Mouse (Mus musculus) forebrain, embryonic 15.5 days (tissue): ENCODE results near the gene Zbtb20. TPM values are rescaled to one million over a fixed set of nuclear protein-coding genes. Genes with fewer than 3 reads are reported as not detected.

Experiments used
- ATAC-seq: fragments of 200-750 bp; cut with Nextera tagmentation; replicated peaks from 2 replicates; pipeline ENCODE4 v1.8.0; 2017; ENCODE audit warnings: mild to moderate bottlenecking, moderate TSS enrichment, moderate library complexity
- H3K27ac ChIP-seq: fragments of 300-500 bp; sonication (generic); replicated peaks from 2 replicates; pipeline ENCODE4 v1.5.1; 2015; ENCODE audit warnings: mild to moderate bottlenecking, inconsistent platforms
- H3K27me3 ChIP-seq: fragments of 300-500 bp; sonication (generic); 2 replicates; pipeline ENCODE4 v1.6.1; 2015; ENCODE audit warnings: inconsistent platforms
- H3K36me3 ChIP-seq: fragments of 300-500 bp; sonication (generic); 2 replicates; pipeline ENCODE4 v1.6.1; 2015; ENCODE audit warnings: mild to moderate bottlenecking, inconsistent platforms
- H3K4me1 ChIP-seq: fragments of 300-500 bp; sonication (generic); 2 replicates; pipeline ENCODE4 v1.6.1; 2015; ENCODE audit warnings: inconsistent platforms
- H3K4me2 ChIP-seq: fragments of 300-500 bp; sonication (generic); replicated peaks from 2 replicates; pipeline ENCODE4 v1.6.1; 2015; ENCODE audit warnings: mild to moderate bottlenecking, inconsistent platforms
- H3K4me3 ChIP-seq: fragments of 300-500 bp; sonication (generic); 2 replicates; pipeline ENCODE4 v1.5.1; 2015; ENCODE audit warnings: mild to moderate bottlenecking, inconsistent platforms
- H3K9ac ChIP-seq: fragments of 300-500 bp; sonication (generic); replicated peaks from 2 replicates; pipeline ENCODE4 v1.6.1; 2015; ENCODE audit warnings: mild to moderate bottlenecking, inconsistent platforms
- H3K9me3 ChIP-seq: fragments of 300-500 bp; sonication (generic); 2 replicates; pipeline ENCODE4 v1.6.1; 2016; ENCODE audit warnings: inconsistent platforms
- WGBS: fragments of 180-500 bp; shearing (Covaris S2); methylation state at CpG from one replicate; pipeline ENCODE4 v1.1.7; 2015; ENCODE audit warnings: mixed read lengths; 5-methylcytosine and 5-hydroxymethylcytosine counted together
- polyA plus RNA-seq: library from polyadenylated mRNA; unstranded; fragments of >200 nt; fragmentation: Nextera tagmentation; extraction: Ambion mirVana; gene quantifications from 2 replicates; pipeline ENCODE4 v1.2.1, GENCODE M21; 2015

Gene Zbtb20
- polyA plus RNA-seq, 1 experiment from 2014 or later: 143 TPM

- 89% methylated on average over 5 of the region's 5 CpGs for WGBS
- ATAC-seq: no peak
- no peak overlapping the region for H3K27ac ChIP-seq
Measured at GRCm38 (mm10) chr16:43431514-43432371, 556.1 kb downstream of the Zbtb20 start.

GRCm38 (mm10) chr16:43434941-43435340 lies 559.3 kb downstream of the Zbtb20 start:
- Histone ChIP-seq H3K9me3 (no peaks in the 10 kb centered on the region), H3K27me3 (no peaks in the 10 kb centered on the region), H3K36me3 (no peaks in the 10 kb centered on the region), H3K4me3 (no peak overlapping the region), H3K27ac (no peak overlapping the region), H3K4me1 (no peaks in the 10 kb centered on the region), H3K4me2 (no peak overlapping the region), H3K9ac (no peak overlapping the region)
- WGBS: 34% methylated on average over 3 of the region's 3 CpGs
- 0 out of 2 replicates have a peak, but pooled peaks have one; percentile 46 for ATAC-seq

More at GRCm38 (mm10) chr16:43431514-43432371, 556.1 kb downstream of the Zbtb20 start:
- Histone ChIP-seq H3K9me3 (no peaks in the 10 kb centered on the region), H3K4me1 (no peaks in the 10 kb centered on the region), H3K36me3 (no peaks in the 10 kb centered on the region), H3K9ac (no peak overlapping the region), H3K4me2 (no peak overlapping the region), H3K27me3 (no peaks in the 10 kb centered on the region), H3K4me3 (no peak overlapping the region)

- peaks cover 6% of the 10 kb centered on the region for H3K4me1 ChIP-seq
- no peak for ATAC-seq
- 73% methylated on average over 8 of the region's 8 CpGs for WGBS
Measured at GRCm38 (mm10) chr16:43438878-43439371, 563.2 kb downstream of the Zbtb20 start.

GRCm38 (mm10) chr16:43441392-43441791 lies 565.7 kb downstream of the Zbtb20 start:
- Histone ChIP-seq H3K4me3 (no peak overlapping the region), H3K4me2 (no peak overlapping the region), H3K27me3 (no peaks in the 10 kb centered on the region), H3K9ac (no peak overlapping the region), H3K4me1 (peaks cover 6% of the 10 kb centered on the region), H3K9me3 (no peaks in the 10 kb centered on the region), H3K27ac (no peak overlapping the region), H3K36me3 (no peaks in the 10 kb centered on the region)
- no peak for ATAC-seq
- WGBS: 89% methylated on average over 6 of the region's 6 CpGs

More at GRCm38 (mm10) chr16:43438878-43439371, 563.2 kb downstream of the Zbtb20 start:
- H3K4me2 ChIP-seq: no peak overlapping the region
- H3K9me3 ChIP-seq: no peaks in the 10 kb centered on the region
- no peak overlapping the region for H3K9ac ChIP-seq
- no peaks in the 10 kb centered on the region for H3K27me3 ChIP-seq
- H3K36me3 ChIP-seq: no peaks in the 10 kb centered on the region
- no peak overlapping the region for H3K27ac ChIP-seq
- no peak overlapping the region for H3K4me3 ChIP-seq

- Histone ChIP-seq H3K9me3 (no peaks in the 10 kb centered on the region), H3K27ac (no peak overlapping the region), H3K4me1 (peaks cover 6% of the 10 kb centered on the region), H3K4me3 (no peak overlapping the region), H3K27me3 (no peaks in the 10 kb centered on the region), H3K4me2 (no peak overlapping the region), H3K9ac (no peak overlapping the region), H3K36me3 (no peaks in the 10 kb centered on the region)
- 0 out of 2 replicates have a peak, but pooled peaks have one; percentile 53 for ATAC-seq
- 65% methylated on average over 2 of the region's 2 CpGs for WGBS
Measured at GRCm38 (mm10) chr16:43443034-43443433, 567.4 kb downstream of the Zbtb20 start.

- H3K27me3 ChIP-seq: no peaks in the 10 kb centered on the region
- no peaks in the 10 kb centered on the region for H3K4me1 ChIP-seq
- H3K4me3 ChIP-seq: no peak overlapping the region
- no peak overlapping the region for H3K4me2 ChIP-seq
- WGBS: 92% methylated on average over 5 of the region's 5 CpGs
- no peaks in the 10 kb centered on the region for H3K9me3 ChIP-seq
- no peak overlapping the region for H3K9ac ChIP-seq
- no peak for ATAC-seq
- no peak overlapping the region for H3K27ac ChIP-seq
- H3K36me3 ChIP-seq: no peaks in the 10 kb centered on the region
Measured at GRCm38 (mm10) chr16:43448141-43448981, 572.7 kb downstream of the Zbtb20 start.

- ATAC-seq: no peak
- no peak overlapping the region for H3K9ac ChIP-seq
Measured at GRCm38 (mm10) chr16:43454370-43454934, 578.8 kb downstream of the Zbtb20 start.

GRCm38 (mm10) chr16:43456446-43457172 lies 580.9 kb downstream of the Zbtb20 start:
- Histone ChIP-seq H3K27me3 (no peaks in the 10 kb centered on the region), H3K9ac (no peak overlapping the region), H3K4me3 (no peak overlapping the region), H3K4me1 (peaks cover 14% of the 10 kb centered on the region), H3K4me2 (no peak overlapping the region), H3K9me3 (no peaks in the 10 kb centered on the region), H3K27ac (no peak overlapping the region), H3K36me3 (no peaks in the 10 kb centered on the region)
- ATAC-seq: no peak; the same call in 1 of the 2 replicates
- WGBS: 64% methylated on average over 8 of the region's 8 CpGs

More at GRCm38 (mm10) chr16:43454370-43454934, 578.8 kb downstream of the Zbtb20 start:
- Histone ChIP-seq H3K4me1 (peaks cover 14% of the 10 kb centered on the region), H3K9me3 (no peaks in the 10 kb centered on the region), H3K36me3 (no peaks in the 10 kb centered on the region), H3K27ac (no peak overlapping the region), H3K4me2 (no peak overlapping the region), H3K4me3 (no peak overlapping the region), H3K27me3 (no peaks in the 10 kb centered on the region)
- 58% methylated on average over 4 of the region's 4 CpGs for WGBS

- no peaks in the 10 kb centered on the region for H3K36me3 ChIP-seq
- H3K4me1 ChIP-seq: peaks cover 19% of the 10 kb centered on the region
- H3K9ac ChIP-seq: no peak overlapping the region
- ATAC-seq: no peak
- 48% methylated on average over 8 of the region's 8 CpGs for WGBS
- H3K27ac ChIP-seq: no peak overlapping the region
- H3K4me3 ChIP-seq: no peak overlapping the region
- no peak overlapping the region for H3K4me2 ChIP-seq
- H3K27me3 ChIP-seq: no peaks in the 10 kb centered on the region
- H3K9me3 ChIP-seq: no peaks in the 10 kb centered on the region
Measured at GRCm38 (mm10) chr16:43457814-43458213, 582.1 kb downstream of the Zbtb20 start.

- no peak for ATAC-seq
- Histone ChIP-seq H3K27ac (no peak overlapping the region), H3K36me3 (no peaks in the 10 kb centered on the region), H3K9me3 (no peaks in the 10 kb centered on the region), H3K27me3 (no peaks in the 10 kb centered on the region), H3K9ac (no peak overlapping the region), H3K4me2 (no peak overlapping the region), H3K4me3 (no peak overlapping the region), H3K4me1 (peaks cover 25% of the 10 kb centered on the region)
- 69% methylated on average over 7 of the region's 7 CpGs for WGBS
Measured at GRCm38 (mm10) chr16:43458726-43459223, 583.1 kb downstream of the Zbtb20 start.

- H3K36me3 ChIP-seq: no peaks in the 10 kb centered on the region
- peaks cover 48% of the 10 kb centered on the region for H3K4me1 ChIP-seq
- H3K9ac ChIP-seq: no peak overlapping the region
- H3K4me2 ChIP-seq: no peak overlapping the region
- H3K27me3 ChIP-seq: no peaks in the 10 kb centered on the region
- WGBS: 88% methylated on average over 3 of the region's 3 CpGs
- H3K27ac ChIP-seq: no peak overlapping the region
- no peaks in the 10 kb centered on the region for H3K9me3 ChIP-seq
- ATAC-seq: no peak
- H3K4me3 ChIP-seq: no peak overlapping the region
Measured at GRCm38 (mm10) chr16:43461745-43462378, 586.2 kb downstream of the Zbtb20 start.
